Mouse (Mus musculus) E14TG2a.4 (cell line): ENCODE measurements around the gene Il18r1.

Source experiments
- H3K27me3 ChIP-seq: 2 replicates; pipeline ENCODE4 v1.6.1; 2014; ENCODE audit warnings: low read length, control low read depth; ENCODE audit not compliant: insufficient read depth
- H3K36me3 ChIP-seq: 2 replicates; pipeline ENCODE4 v1.6.1; 2014; ENCODE audit warnings: low read length, control low read depth; ENCODE audit not compliant: insufficient read depth
- H3K4me1 ChIP-seq: replicated peaks from 2 replicates; pipeline ENCODE4 v1.6.1; 2014; ENCODE audit warnings: low read depth, low read length, control low read depth
- H3K4me3 ChIP-seq: replicated peaks from 2 replicates; pipeline ENCODE4 v1.5.1; 2014; ENCODE audit warnings: mild to moderate bottlenecking, low read length
- H3K9me3 ChIP-seq: 2 replicates; pipeline ENCODE4 v1.6.1; 2014; ENCODE audit warnings: low read length, control low read depth
- CTCF ChIP-seq: conservative IDR thresholded peaks from 2 replicates; pipeline ENCODE4 v1.5.1; 2014; ENCODE audit warnings: low read length
- NANOG ChIP-seq: IDR thresholded peaks from 2 replicates; pipeline ENCODE4 v1.6.1; 2014; ENCODE audit warnings: borderline replicate concordance, low read length, mixed read lengths
- POU5F1 ChIP-seq: IDR thresholded peaks from 2 replicates; pipeline ENCODE4 v1.6.1; 2014; ENCODE audit warnings: low read length, borderline replicate concordance

Il18r1 gene

GRCm38 (mm10) chr1:40544650-40545049, 79.3 kb downstream of the Il18r1 start:
- TF ChIP-seq CTCF (peak; percentile 53), POU5F1 (no peak)
- H3K4me1 ChIP-seq, result no peaks in the 10 kb centered on the region
- H3K4me3 ChIP-seq, result no peak overlapping the region
- H3K27me3 ChIP-seq, result peaks cover 4% of the 10 kb centered on the region; the same call in 1 of the 2 replicates
- H3K9me3 ChIP-seq, result no peaks in the 10 kb centered on the region
- no peaks in the 10 kb centered on the region for H3K36me3 ChIP-seq

- no peak for TF ChIP-seq POU5F1
- no peaks in the 10 kb centered on the region for H3K36me3 ChIP-seq
- no peaks in the 10 kb centered on the region for H3K4me1 ChIP-seq
- no peak overlapping the region for H3K4me3 ChIP-seq
- peaks cover 4% of the 10 kb centered on the region; the same call in 1 of the 2 replicates for H3K27me3 ChIP-seq
- no peaks in the 10 kb centered on the region for H3K9me3 ChIP-seq
Measured at GRCm38 (mm10) chr1:40546645-40547044, 81.3 kb downstream of the Il18r1 start.

- Histone ChIP-seq H3K9me3 (no peaks in the 10 kb centered on the region), H3K36me3 (no peaks in the 10 kb centered on the region), H3K4me3 (no peak overlapping the region), H3K4me1 (no peaks in the 10 kb centered on the region), H3K27me3 (peaks cover 4% of the 10 kb centered on the region; the same call in 1 of the 2 replicates)
- peak; percentile 17; the same call in 1 of the 2 replicates for TF ChIP-seq NANOG
- no peak for TF ChIP-seq CTCF
- no peak for TF ChIP-seq POU5F1
Measured at GRCm38 (mm10) chr1:40547064-40547572, 81.8 kb downstream of the Il18r1 start.

- TF ChIP-seq CTCF (no peak), NANOG (no peak), POU5F1 (no peak)
- Histone ChIP-seq H3K9me3 (no peaks in the 10 kb centered on the region), H3K4me1 (no peaks in the 10 kb centered on the region), H3K4me3 (no peak overlapping the region), H3K36me3 (no peaks in the 10 kb centered on the region), H3K27me3 (peaks cover 4% of the 10 kb centered on the region; the same call in 1 of the 2 replicates)
Measured at GRCm38 (mm10) chr1:40547762-40548161, 82.4 kb downstream of the Il18r1 start.
